Mouse (Mus musculus): ENCODE results near the gene Rab4a.
"Not testable (repeated sequence)": the region's sequence is repeated elsewhere in the genome, so short reads cannot be mapped to it uniquely, and the experiment has no call there.

The Rab4a gene

DNA sequence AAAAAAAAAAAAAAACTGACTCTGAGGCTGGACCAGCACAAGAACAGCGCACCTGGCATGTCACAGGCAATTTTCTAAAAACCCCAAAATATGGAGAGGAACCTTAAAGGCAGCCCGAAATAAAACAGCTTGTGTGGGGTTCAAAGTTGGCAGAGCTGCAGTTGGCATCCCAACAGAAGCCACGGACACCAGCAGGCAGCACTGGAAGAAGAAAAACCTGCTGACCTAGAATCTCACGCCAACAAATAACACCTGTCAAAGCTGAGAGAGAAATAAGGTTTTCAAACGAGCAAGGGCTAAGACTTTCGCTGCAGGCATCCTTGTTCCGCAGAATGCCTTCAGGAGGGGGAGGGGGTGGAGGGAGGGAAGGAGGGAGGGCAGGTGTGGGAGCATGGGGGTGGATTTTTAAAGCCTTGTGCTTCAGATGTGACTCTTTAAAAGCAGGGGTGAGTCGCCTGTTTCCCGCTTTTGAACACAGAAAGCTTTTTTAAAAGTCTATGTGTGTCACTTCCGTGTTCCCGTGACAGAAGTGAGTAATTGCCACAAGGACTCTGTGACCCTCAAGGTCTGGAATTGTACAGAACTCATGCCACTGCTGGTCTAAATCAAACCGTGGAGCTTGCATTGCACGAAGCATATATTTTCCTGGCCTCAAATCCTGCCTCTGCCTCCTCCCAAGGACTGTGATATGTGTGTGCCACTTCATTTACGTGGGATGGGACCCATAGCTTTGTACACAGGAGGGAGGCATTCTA, 17.2 kb upstream of the Rab4a start:
- DNase-seq (ENCODE audit: low read depth, low spot score), result no peak

DNA sequence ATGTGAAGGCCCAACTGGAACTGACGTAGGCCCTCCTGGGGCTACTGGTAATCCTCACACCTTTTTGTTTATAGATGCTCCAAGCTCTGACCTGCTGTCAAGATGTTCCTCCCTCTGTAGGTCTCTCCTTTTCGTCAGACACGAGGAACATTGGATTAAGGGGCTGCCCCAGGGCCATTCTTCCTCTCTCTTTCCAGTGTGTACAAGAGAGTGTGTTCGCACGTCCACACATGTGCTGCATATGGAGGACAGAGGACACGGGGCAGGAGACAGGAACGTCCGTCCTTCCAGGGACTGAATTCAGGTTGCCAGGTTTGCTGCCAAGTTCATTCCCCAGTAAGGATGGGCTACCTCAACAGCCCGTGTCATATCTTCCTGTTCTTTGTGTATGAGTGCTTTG, 16.3 kb upstream of the Rab4a start:
- no peak for DNase-seq (ENCODE audit: low read depth, low spot score)

DNA sequence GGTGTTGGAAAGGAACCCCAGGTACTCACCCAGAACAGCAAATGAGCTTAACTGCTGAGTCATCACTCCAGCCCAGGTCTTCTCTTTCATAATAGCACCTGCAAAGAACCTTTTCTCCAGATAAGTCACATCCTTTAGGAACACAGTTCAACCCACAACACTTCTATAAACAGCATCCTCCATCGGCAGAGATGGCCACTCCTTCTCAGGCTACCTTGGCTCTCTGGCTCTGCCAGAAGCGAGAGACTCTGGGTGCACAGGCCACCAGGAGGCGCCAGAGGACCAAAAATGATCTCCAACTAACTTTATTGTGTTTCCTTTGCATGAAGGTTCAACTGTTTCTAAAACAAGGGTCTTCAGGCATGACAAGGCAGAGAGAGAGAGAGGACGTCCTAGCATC, 15.8 kb upstream of the Rab4a start:
- no peak for DNase-seq (ENCODE audit: low read depth, low spot score)

DNA sequence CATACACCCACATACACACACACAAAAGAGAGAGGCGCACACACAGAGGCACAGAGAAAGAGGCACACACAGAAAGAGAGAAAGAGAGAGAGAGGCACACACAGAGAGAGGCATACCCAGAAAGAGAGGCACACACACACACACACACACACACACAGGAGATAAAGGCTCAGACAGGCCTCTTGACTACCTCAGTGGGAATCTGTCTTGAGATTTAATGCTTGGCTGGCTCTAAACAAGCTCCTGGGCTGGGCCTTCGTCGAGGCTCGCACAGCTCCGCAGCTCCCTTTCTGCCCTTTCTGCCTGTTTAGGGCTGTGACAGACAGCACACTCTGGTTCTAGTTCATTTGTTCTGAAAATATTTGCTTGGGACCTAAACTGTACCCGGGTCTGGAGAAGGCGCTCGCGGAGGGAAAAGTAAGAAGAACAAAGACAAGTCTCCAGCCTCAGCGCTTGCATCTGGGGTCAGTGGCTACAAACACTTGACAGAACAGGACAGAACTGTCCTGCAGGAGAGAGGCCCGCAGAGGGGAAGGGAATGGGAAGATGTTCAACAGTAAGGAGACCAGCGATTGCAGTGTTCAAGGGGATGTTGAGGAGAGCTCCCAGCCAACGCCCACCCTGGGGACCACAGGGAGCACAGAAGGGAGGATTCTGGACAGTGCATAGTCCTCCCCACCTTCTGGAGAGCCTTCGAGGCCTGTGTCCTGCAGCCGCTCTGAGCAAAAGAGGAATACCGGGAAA, 14.5 kb upstream of the Rab4a start:
- DNase-seq (ENCODE audit: low read depth, low spot score), result no peak

DNA sequence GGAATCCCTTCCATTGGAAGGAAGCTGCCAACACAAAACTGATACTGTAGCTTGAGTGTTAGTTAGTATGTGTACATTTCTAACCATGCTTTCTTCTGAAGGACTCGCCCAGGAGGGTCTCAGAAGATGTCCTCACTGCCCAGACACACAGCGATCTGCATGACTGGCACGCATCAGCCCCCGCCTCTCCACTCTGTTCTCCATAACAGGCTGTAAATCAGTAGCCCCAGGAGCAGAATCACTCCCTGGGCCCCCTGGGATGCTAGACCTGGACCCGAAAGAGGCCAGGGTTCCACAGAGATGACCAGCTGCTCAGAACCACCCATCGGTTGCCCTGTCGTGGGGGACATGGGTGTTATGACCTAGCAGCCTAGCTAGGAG, 13.9 kb upstream of the Rab4a start:
- DNase-seq (ENCODE audit: low read depth, low spot score), result no peak

DNA sequence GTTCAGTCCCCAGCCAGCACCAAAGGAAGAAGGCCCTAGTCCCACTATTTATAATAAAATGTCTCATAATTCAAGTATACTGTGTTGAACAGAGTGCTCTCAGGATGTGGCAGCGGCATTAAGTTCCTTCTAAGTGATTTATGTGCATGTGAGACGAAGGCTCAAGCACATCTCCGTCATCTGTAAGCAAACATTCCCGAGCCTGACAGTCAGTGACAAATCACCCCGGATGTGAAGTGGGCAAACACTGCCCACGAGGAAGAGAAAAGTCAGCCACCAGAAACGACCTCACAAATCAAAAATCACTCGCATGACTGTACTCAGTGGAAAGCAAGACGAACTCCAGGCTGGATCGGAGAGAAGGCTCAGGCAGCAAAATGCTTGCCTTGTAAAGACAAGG, 11.9 kb upstream of the Rab4a start:
- DNase-seq (ENCODE audit: low read depth, low spot score), result no peak

DNA sequence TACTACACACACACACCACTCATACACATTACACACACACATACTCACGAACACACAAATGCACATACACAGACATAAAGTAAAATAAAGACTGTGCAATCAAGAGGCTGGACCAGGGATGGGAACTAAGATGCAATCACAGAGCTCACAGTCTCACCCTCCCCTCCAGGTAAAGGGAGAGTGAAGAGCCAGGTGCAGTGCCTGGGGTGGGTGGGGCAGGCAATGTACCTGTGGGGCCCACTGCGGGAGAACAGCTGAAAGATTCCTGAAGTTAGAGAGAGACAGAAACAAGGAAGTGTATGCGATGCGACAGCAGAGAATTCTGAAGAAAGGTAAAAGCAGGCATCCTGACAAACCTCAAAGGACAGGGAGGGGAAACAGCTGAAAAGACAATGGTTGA, 11.0 kb upstream of the Rab4a start:
- DNase-seq (ENCODE audit: low read depth, low spot score), result no peak

DNA sequence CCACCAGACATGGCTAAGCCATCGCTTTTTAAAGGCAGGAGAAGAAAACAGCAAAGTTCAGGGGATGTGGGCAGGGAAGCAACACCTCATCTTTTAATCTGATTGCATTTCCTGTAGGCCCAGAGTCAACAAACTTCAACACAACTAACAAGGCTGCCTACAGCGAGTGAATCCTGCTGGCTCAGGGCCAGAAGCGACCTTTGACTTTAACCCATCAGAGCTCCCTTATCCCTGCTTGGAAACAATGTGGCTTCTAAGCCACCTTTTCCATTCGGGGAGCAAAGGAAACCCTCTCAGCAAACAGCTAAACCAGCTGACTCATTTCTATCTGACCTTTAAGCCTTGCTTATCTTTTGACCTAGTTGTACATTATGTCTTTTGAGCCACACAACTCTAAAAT, 9.0 kb upstream of the Rab4a start:
- no peak for DNase-seq (ENCODE audit: low read depth, low spot score)

DNA sequence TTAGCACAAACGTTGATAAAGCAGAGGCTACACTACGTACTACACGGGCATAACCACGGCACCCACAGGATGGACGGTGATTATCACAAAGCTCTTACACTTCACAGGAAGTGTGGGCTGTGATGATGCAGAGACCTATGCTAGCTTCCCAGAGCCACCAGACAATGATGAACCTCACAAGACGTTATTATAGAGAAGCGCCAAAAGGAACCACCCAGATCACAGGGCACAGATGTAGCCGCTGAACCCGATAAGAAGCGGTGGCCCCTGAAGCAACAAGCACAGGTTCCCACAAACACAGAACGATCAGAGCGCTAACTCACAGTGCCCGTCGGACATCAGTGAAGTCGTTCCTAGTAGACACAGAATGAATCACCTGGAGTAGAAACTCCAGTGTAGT, 7.9 kb upstream of the Rab4a start:
- DNase-seq (ENCODE audit: low read depth, low spot score), result no peak

DNA sequence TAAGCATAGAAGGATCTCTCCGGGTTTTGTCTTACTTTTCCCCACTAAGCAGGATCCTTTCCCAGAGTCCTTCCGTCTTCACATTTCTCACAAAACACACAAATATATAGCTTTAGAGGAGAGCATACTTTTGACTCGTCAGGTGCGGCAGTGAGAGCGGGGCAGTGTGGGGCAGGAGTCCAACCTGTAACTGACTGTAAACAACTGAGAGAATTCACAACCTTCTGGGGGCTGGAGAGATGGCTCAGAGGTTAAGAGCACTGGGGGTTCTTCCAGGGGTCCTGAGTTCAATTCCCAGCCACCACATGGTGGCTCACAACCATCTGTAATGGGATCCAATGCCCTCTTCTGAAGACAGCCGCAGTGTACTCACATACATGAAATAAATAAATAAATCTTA, 6.4 kb upstream of the Rab4a start:
- DNase-seq (ENCODE audit: low read depth, low spot score), result no peak

DNA sequence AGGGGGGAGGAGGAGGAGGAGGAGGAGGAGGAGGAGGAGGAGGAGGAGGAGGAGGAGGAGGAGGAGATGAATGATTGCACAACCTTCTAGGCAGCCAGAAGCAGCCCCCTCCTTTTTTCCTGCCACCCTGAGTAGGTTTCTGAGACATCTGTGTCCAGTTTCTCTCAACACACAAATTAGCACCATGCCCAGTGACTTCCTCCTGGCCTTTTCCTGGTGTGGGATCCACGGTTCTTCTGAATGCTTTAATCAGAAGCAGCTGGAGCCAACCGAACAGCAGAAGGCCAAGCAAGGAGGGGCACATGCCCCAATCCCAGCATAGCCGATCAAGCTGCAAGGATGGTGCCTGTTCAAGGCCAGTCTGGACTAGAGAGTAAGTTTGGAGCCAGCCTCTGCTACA, 5.9 kb upstream of the Rab4a start:
- DNase-seq (ENCODE audit: low read depth, low spot score), result no peak

DNA sequence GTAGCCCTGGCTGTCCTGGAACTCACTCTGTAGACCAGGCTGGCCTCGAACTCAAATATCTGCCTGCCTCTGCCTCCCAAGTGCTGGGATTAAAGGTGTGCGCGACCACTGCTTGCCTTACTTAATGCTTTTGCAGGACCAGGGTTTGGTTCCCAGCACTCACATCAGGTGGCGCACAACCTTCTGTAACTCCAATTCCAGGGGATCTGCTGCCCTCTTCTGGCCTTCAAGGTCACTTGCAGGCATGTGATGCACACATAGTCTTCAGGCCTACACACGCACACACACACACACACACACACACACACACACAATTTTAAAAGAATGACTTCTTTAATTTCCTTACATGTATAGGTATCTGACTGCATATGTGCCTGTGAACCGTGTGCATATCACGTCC, 4.9 kb upstream of the Rab4a start:
- DNase-seq (ENCODE audit: low read depth, low spot score), result no peak

DNA sequence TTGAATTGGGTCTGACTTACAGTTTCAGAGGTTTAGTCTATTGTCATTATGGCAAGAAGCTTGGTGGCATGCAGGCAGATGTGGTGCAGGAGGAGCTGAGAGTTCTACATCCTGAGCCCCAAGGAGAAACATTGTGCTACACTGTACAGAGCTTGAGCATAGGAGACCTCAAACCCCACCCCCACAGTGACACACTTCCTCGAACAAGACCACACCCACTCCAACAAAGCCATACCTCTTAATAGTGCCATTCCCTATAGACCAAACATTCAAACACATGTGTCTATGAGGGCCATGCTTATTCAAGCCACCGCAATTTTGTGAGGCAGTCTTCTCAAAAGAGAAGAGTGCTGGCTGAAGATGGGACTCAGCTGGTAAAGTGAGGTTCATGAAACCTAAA, 4.2 kb upstream of the Rab4a start:
- no peak for DNase-seq (ENCODE audit: low read depth, low spot score)

DNA sequence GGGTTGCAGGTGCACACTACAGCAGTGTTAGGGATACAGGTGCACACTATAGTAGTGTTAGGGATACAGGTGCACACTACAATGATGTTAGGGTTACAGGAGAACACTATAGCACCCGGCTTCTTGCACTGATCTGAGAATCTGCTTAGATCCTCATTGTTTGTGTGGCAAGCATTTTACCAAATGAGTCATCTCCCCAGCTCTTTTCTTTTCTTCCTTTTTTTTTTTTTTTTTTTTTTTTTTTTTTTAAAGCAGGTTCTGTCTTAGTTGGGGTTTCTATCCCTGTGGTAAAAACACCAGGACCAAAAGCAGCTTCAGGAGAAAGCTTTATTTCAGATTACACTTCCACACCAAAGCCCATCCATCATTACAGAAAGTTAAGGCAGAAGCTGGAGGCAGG, 2.1 kb upstream of the Rab4a start:
- DNase-seq (ENCODE audit: low read depth, low spot score), result no peak

DNA sequence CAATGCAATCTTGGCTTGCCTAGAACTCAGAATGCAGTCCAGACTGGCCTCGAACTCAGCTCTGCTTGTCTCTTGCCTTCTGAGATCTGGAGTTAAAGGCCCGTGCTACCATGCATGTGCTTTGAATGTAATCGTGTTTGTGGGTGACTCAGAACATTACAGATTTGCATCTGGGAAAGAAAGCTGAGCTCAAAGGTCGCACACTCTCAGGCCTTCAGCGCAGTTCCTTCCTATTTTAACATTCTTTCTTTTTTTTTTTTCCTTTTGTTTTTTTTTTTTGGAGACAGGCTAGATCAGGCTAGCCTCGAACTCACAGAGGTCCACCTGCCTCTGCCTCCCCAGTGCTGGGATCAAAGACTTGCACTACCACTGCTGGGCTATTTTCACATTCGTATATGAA, 1.2 kb upstream of the Rab4a start:
- no peak for DNase-seq (ENCODE audit: low read depth, low spot score)

DNA sequence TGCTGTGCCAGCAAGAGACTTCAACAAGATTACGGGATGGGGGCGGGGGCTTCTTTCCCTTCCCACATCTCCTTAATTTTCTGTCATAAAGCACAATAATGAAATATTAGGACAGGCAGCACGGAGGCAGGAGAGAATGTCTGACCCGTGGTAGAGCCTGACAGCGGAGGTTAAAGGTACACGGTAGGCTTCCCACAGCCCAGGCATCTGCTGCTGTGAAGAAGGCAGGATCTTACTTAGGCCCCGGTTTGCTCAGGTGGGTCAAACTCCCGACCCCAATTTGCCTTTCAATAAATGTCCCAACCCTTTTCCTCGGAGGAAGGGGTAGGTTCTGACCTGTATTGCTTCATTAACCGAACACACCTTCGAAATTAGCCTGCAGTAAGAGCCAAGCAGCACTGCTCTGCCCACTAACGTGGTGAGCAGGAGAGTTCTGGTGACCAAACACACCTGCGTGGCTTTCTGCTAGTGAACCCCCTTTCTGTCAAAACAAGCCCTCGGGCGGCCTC, 522 bp upstream of the Rab4a start:
- DNase-seq (ENCODE audit: low read depth, low spot score), result no peak

DNA sequence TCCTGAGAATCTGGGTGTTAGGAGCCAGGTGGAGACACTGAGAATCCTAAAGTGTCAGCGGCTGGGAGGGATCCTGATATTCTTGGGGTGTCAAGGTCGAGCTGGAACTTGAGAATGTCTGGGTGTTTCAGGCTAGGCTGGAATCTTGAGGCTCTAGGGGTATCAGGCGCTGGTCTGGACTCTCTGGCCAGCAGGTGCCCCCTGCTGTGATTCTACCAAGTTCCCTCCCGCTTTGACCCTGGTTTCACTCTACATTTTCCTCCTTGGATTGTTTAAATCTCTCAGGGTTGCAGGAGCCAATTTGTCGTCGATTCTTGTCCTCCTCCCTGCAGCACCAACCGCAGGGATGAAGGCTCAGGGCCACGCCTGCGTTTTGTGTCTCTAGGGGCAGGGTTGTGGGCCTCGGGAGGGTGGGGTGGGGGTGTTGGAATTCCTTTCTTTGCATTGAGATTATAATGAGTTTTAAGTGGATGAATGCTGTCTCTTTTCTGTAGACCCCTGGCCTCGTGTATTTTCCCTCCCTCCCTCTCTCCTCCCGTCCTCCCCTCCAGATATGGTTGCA, 670 bp downstream of the Rab4a start:
- DNase-seq (ENCODE audit: low read depth, low spot score), result no peak

DNA sequence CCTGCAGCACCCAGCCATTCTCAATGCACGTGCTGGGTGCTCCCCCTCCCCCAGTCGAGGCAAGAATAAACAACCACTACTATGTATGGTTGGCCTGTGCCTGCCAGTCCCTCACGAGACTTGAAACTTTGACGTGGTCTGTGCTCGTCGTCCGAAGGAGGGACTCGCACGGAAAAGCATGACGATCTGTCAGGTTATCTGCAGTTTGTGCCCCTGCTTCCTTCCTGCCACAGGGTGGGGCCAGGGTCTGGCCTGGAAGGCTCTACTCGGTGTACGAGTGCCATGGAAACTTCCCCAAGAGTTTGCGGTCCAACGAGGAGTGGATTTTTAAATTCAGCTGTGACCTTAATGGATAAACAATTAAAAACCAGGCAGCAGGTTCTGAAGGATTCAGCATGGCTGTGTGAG, 1.2 kb downstream of the Rab4a start:
- no peak for DNase-seq (ENCODE audit: low read depth, low spot score)

DNA sequence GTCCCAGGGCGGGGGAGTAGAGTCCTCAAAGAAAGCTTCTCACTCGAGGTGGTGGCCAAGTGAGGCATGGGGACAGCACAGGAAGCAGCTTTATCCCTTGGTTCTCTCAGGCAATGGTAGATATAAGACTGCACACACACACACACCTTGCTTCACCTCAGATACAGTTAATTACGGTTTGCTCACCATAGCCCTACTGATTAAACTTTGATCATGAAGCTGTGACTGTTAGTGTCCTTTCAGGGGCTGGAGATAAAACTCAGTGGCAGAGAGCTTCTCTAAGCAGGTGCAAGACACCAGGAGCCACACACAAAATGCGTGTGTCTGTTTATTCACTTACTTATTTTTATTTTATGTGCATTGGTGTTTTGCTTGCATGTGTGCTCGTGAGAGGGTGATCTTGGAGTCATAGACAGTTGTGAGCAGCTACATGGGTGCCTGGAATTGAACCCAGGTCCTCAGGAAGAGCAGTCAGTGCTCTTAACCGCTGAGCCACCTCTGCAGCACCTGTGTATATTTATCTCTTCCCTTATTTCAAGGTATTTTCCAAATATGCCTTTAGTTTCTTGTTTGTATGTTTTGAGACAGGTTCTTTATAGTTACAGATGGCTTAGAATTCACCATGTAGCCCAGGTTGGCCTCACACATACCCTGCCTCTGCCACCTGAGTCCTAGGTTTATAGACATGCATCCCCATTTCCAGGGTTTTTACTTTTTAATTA, 2.2 kb downstream of the Rab4a start:
- no peak for DNase-seq (ENCODE audit: low read depth, low spot score)

DNA sequence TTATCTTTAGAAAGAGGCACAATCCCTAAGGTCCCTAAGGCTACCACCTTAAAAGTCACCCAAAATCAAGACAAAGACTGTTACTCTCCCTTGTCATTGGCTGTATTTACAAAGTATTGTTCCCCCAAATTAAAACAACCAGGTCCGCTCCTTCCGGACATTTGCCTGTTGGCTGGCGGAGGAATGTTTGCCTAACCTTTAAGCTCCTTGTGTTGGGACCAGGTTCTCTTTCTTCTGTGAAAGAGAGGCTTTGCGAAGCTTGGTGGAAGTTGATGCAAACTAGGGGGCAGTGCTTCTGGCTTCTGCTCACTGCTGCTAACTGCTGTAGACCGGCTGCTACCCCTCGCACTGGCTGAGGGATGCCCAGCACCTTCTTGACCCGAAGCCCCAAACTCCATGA, 2.9 kb downstream of the Rab4a start:
- DNase-seq (ENCODE audit: low read depth, low spot score), result no peak

DNA sequence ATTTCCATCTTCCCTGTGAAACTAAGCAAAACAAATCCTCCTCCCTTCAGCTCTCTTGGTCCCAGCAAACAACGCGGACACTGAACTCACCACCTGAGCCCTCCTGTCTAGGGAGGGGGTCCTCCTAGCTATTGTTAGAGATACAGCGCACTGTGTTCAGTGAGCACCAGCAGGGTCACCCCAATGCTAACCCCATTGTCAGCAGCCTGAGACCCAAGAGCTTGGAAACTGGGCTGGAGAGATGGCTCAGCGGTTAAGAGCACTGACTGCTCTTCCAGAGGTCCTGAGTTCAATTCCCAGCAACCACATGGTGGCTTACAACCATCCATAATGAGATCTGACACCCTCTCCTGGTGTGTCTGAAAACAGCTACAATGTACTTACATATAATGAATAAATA, 3.6 kb downstream of the Rab4a start:
- not testable (repeated sequence) for DNase-seq (ENCODE audit: low read depth, low spot score)

DNA sequence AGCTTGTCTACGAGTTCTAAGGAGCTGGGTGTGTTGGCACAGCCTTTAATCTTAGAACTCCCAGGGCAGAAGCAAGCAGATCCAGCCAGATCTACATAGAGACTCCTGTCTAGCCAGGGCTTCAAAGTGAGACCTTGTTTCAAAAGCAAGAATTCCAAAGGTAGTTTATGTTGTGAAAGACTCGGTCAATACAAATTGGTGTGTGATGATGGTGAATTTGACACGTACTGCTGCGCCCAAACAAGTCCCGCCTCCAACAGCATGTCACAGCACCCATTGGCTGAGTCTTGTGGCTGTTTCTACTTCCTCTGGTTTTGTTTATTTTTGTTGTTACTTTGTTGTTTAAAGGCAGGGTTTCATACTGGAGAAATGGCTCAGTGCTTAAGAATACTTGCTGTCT, 6.4 kb downstream of the Rab4a start:
- no peak for DNase-seq (ENCODE audit: low read depth, low spot score)
